Mouse (Mus musculus) brain, embryonic 18.5 days (tissue): ENCODE results near the gene Ppp1r10.

ENCODE experiments used
- DNase-seq: peaks from one replicate; pipeline ENCODE4 v3.0.0-alpha.2; 2012; ENCODE audit warnings: low read depth, low spot score

The Ppp1r10 gene

GRCm38 (mm10) chr17:35903343-35903991, 12.8 kb upstream of the Ppp1r10 start:
- no peak for DNase-seq

GRCm38 (mm10) chr17:35903992-35904355, 12.3 kb upstream of the Ppp1r10 start:
- no peak for DNase-seq

DNA sequence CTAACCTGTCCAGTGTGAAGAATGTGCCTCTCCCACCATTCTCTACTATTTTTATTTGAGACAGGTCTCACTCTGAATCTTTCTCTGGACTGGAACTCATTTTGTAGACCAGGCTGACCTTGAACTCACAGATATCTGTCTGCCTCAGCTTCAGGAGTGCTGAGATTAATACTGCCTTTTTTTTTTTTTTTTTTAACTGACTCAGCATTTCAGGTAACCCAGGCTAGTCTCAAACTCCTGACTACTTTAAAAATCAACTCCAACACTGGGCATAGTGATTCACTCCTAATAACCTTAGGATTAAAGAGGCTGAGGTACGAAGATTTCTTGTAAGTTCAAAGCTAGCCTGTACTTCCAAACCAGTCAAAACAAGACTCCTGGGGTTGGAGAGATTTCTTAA, 10.6 kb upstream of the Ppp1r10 start:
- DNase-seq: no peak

DNA sequence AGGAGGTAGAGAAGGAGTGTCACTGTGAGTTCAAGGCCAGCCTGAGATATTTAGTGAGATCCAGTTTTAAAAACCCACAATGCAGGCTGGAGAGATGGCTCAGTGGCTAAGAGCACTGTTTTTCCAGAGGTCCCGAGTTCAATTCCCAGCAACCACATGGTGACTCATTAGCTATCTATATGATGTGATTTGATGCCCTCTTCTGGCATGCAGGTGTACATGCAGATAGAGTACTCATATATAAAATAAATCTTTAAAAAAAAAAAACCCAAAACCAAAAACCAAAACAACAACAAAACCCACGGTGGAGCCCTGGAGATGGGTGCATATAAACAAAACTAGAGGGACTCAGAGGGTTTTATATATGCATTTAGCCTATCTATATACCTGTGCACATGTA, 8.6 kb upstream of the Ppp1r10 start:
- DNase-seq: no peak

DNA sequence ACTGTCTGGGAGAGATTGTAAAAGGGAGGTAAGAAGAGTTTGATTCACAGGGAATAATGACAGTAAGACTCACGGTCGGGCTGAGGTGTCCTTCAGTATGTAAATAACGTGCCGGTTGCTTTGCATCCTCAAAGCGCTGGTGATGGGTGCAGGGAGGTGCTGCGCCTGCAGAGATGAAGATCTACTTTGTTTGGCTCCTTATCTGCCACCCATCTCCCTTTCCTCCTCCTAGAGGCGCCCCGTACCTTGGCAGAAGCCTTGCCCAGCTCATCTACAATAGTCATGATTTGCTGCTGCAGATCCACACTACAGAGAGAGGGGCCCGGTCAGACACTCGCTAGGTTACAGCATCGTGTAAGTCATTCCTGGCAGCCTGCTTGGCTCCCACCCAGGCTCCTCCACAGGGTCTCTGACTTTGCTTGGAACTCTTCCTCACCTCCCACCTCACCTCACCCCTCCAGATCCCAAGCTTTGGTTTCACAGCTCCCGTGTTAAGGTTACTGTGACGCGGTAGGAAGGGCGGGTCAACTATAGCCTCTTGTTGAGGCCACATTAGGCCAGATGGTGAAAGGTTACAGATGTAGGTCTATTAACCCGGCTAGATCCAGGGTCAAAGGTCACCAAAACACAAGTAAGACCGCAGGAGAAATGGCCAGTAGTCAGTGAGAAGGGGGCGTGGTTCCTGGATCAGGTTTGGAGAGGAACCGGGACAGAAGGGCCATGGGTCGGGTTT, 6.9 kb upstream of the Ppp1r10 start:
- no peak for DNase-seq

DNA sequence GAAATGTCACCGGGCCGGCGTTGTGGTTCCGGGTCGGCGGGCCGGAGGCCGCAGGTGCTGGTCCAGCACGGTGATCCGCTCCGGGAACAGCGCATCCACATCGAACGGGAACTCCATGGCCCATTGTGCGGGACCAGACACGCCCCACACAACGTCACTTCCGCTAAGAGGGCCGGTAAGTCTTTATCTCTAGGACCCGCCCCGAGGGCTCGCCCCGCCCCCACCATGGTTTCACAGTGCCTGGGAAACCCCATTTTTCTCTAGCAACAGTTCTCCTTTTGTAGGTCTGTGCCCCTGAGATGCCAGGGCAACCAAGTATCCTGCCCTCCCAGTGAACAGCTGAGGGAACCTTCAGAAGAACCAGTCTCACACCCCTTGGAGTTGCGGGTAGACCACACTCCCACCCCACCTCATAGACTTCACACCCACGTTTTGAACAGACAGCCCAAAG, 6.3 kb upstream of the Ppp1r10 start, which contains the start of gene Atat1:
Gene Atat1, minus strand, starts transcription at position 157 of the 451 bp plus-strand sequence.
- peak; percentile 83 for DNase-seq

GRCm38 (mm10) chr17:35914975-35915374, 1.3 kb upstream of the Ppp1r10 start:
- DNase-seq: no peak

DNA sequence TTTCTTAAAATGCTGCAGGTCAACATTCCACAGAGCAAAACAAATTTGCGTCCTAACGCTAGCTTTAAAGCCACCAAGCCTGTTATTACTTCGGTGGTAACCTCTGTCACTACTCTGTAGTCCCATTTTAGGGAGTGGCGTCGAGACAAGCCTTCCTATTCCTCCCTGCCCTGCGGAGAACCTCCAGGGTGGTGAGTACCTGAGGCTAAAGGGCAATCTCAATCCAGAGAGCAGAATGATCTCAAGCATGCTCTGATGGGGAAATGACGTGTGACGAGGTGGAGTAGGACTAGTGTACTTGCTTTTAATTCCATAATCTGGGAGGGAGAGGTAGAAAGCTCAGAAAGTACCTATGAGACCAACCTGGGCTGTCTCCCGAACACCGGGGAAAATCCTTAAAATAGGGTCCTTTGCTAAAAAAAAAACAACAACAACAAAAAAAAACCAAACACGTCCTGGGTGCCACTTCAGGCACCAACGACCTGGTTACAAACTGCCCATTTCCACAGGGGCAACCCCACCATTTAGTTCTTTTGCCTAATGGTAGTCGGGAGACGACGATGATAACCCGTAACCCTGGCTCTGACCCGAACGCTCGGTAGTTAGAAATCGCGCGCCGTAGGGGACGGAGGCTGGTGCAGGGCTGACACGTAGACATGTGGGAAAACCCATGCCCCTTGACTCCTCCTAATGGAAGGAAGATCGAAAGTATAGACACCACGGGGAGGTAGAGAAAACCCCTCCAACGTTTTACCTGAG, 517 bp upstream of the Ppp1r10 start:
- no peak for DNase-seq

- DNase-seq: no peak
Measured at GRCm38 (mm10) chr17:35917143-35917462, 869 bp downstream of the Ppp1r10 start.

GRCm38 (mm10) chr17:35917463-35918251, 1.4 kb downstream of the Ppp1r10 start:
- DNase-seq: peak; percentile 83

- no peak for DNase-seq
Measured at GRCm38 (mm10) chr17:35918276-35919059, 2.2 kb downstream of the Ppp1r10 start.

DNA sequence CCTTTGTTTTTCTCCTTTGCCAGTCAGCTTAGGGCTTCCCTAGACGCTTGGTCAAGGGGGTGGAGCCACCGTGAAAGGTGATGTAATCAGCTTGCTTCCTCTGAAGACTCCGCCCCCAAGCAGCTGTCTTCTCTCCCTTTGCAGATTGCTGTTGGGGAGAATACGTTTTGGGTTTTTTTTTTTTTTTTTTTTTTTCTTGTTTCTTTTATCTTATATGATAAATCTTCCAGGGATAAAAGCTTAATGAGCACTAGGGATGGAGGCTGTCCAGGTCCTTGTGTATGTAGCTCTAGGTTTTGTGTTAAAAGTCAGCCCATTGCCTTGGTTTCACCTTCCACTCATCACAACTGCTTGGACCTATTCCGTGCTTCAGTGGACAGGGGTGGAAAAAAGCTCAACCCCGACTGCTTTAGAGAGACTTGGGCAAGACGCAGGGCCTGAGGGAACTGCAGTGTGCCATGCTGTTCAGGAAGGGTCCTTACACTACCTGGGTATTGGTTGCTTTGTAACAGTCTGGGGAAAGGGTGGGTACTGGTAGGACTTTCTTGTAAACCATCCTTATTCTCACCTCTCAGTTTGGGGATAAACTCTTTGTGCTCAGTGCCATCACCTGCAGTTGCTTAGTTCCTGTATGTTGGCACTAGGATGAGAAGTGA, 3.0 kb downstream of the Ppp1r10 start:
- peak; percentile 96 for DNase-seq

- no peak for DNase-seq
Measured at GRCm38 (mm10) chr17:35919864-35920301, 3.6 kb downstream of the Ppp1r10 start.

GRCm38 (mm10) chr17:35920384-35920783, 4.2 kb downstream of the Ppp1r10 start:
- DNase-seq: no peak

- no peak for DNase-seq
Measured at GRCm38 (mm10) chr17:35920862-35921562, 4.8 kb downstream of the Ppp1r10 start.

DNA sequence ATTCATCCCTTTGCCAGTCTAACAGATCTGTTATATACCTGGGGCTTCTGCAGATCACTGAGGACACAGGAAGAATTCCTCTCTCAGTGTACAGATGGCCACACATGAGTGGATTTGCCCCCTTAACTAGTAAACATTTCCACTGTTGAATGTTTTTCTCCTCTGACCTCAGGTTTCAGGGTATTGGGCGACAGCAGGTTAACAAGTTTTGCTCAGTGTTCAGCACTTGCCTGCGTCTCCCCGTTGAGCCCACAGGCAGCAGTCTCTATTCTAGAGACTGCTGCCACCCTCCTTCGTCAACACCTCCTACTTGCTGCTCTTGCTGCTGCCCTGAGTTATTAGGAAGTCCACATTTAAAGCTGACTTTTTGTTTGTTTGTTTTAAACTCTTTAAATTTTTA, 5.5 kb downstream of the Ppp1r10 start:
- no peak for DNase-seq

DNA sequence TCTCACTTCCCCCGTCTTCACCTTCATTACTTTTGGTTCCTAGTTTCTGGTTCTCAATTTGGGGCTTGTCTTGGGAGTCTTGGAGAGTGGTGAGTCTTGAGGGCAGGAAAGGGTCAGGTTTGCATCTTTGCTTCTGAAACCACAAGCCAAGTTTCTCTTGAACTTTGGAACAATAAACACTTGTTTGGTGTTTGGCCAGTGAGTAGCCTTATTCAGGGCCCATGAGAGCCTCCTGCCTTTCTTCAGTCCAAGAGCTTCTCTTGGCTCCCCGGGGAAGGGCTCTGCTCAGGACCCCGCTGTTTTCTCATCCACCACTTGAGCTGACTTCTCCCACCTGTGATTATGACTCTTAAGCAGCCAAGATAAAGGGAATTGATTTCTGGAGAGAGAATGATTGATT, 6.3 kb downstream of the Ppp1r10 start:
- no peak for DNase-seq

- DNase-seq: no peak
Measured at GRCm38 (mm10) chr17:35923281-35923680, 7.0 kb downstream of the Ppp1r10 start.

DNA sequence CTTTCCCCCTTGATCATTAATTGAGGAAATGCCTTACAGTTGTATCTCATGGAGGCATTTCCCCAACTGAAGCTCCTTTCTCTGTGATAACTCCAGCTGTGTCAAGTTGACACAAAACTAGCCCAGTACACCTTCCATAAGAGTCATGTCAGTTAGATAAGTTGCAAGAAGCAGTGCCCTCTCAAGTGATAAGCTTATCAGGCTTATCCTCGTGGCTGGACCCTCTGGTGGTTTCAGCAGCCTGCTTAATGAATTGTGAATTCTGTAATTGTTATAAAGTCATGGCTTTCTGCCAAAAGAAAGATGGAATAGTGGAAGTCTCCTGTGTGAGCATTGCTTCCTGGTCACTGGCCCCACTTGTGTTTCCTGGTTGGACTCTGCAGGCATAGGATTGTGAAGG, 11.2 kb downstream of the Ppp1r10 start:
- no peak for DNase-seq

DNA sequence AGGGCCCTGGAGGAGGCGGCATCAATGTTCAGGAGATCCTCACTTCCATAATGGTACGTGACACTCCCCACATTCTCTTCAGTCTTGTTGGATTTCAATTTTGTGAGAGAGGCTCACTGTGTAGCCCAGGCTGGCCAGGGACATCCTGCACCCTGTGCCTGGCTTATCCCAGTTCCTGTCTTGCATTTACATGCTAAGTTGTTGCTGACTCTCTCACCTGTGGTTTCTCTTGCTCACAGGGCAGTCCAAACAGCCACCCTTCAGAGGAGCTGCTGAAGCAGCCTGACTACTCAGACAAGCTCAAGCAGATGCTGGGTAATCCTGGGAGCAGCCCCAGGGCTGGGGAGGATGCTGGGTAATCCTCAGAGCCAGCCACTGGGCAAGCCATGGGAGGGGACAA, 13.3 kb downstream of the Ppp1r10 start:
- no peak for DNase-seq
